Mouse (Mus musculus) 3T3-L1 (cell line): ENCODE measurements around the gene Btbd9.

ENCODE experiments used
- DNase-seq: peaks from one replicate; pipeline ENCODE4 v3.0.0-alpha.2; 2015; ENCODE audit warnings: low read depth, low spot score

The Btbd9 gene

DNA sequence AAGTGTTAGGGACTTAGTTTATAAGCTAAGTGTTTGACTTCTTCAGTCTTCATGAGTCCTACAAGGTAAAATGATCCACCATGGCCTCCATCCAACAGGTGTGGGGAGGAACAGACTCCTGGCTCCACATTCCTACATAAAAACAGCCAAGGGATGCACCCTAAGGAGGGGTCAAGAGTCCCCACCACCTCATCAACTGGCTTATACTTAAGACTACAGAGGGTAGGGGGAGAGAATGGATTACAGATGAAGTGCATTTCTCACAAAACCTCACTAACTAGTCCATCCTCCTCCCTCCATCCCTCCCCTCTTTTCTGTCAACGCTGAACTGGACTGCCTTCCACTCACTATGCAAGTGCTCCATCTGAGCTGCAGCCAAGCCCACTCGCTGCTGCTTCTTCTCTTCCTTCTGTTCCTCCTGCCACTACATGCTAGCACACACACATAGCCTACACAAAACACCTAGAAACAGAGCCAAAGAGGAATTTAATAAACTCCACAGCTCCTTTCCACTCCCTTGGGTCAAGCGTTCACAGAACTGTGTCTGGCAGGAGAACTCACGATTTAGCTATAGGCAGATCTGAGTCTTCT is 292.7 kb downstream of the Btbd9 start:
- no peak for DNase-seq

DNA sequence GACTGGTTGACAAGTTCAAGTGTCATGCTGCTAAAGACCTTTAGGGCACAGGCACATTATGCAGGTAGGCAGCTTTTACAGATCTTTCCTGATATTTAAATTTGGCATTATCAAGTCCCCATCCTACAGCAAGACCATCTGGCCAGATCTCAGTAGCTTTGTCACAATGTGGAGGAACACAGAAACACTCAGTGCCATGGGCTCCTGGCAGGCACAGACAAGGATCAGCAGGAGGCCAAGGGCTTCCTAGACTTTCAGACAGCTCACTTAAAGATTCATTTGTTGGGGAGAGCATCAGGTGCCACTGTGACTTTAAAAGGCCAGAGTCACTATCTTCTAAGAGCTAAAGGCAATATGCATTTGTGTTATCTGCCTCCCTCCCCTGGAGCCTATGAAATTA is 293.3 kb downstream of the Btbd9 start:
- no peak for DNase-seq

DNA sequence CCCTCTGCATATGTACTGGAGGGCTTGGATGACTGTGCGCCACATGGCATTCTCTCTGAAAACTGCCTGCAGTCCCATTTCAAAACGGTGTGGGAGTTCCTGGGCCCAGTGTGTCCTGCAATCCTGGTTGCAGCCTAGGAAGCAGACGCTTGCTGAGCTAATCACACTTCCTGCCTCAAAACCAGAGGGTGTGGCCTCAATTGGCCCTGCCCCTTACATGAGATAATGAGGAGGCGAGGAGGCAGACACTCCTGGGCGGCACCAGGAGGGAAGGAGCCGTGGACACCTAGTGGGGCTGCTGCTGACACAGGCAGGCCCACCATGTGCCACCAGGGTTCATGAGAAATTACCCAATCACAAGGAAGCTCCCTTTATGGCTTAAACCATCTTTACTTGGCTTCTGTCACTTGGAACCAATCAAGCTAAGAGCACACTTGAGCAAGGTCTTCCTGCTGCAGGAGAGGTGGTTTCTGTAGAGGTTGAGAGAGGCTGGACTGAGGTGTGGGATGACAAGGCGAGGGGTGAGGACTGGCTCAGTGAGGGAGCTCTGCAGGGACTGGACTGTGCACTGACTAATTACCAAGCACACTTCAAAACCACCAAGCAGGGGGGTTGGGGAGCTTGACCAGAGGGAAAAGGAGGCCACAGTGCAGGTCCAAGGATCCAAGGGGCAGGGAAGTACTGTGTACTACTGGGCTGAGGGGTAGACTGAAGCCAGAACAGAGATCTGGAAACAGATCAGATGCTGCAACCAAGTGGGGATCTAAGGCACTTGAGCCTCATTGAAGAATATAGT is 295.8 kb downstream of the Btbd9 start:
- peak; percentile 15 for DNase-seq

DNA sequence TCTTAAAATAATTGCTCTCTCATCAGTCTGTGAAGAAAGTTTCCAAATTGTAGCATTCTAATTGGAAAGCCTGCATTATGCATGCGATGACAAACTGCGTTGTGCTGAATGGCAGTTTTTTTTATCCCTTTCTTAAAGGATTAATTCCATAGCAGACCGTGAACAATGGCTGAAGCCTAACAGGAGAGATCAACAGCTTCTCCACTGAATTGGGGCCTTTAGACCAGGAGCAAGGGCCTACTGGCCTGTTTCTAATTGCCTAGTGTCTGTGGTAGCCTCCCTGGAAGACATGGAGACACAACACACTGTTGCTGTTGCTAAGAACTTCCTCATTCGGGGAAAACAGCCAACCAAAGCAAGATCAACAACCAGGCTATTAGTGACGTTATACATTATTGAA is 296.6 kb downstream of the Btbd9 start:
- no peak for DNase-seq

DNA sequence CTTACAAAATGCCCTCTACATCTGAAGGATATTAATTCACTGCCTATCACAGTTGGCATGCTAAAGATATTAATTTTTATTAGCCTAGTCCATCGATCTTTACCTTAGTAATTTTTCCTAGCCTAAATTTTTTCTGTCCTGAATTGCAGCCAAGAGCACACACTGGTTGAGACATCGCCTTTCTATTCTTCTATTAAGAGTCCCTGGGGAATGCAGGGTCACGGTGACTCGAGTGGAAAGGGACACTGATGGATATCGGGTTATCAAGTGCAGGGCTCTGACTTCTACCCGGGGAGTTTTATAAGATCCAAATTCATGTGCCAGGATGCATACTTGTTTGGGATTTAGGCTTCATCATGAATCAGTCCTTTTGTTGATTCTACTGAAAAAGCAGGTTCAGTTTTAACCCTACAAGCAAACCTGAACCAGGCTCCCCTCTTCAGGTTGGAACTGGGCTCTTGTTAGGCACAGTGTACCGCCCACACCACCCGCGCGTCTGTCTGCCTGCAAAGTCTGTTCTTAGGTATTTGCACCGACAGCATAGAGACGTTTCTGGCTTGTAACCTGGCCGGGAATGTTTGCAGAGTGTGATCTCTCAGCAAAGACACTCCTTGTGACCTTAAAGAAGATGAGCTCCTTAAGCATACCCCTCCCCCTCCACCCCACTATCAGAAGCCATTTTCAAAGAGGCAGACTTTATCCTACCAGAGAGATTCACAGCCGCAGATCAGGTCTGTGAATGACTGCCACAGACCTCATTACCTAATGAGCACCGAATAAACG is 297.5 kb downstream of the Btbd9 start:
- no peak for DNase-seq

DNA sequence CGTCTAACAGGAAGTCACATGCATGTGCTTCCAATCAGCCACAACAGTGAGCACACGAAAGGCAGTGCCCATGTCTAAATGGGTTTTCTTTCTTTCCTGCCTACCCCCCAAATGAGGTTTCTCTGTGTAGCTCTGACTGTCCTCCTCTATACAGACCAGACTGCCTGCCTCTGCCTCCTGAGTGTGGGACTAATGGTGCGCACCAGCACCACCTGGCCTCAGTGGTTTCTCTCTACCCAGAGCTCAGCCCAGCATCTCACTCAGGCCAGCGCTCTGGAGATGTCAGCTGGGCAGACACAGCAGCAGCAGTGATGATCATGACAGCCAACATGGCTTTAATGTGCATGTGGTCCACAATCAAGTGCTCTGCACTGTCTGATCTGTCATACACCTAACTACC is 299.8 kb downstream of the Btbd9 start:
- DNase-seq = no peak

DNA sequence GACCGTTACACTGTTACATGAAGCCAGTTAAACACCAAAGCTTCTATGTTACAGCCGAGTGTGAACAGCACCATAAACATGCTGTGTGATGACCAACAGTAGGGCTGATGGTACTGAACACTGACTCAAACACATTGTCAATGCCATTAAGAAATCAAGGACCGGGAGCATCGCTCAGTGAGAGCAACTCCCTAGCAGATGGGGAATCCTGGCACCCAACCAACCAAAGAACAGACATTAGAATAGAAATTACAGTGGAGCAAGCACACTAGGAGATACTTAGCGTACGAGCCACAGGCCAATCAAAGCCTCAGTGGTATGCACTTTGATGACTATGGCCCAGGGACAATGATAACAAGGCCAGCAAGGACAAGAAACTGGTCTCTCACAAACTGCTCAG is 303.5 kb downstream of the Btbd9 start:
- no peak for DNase-seq

DNA sequence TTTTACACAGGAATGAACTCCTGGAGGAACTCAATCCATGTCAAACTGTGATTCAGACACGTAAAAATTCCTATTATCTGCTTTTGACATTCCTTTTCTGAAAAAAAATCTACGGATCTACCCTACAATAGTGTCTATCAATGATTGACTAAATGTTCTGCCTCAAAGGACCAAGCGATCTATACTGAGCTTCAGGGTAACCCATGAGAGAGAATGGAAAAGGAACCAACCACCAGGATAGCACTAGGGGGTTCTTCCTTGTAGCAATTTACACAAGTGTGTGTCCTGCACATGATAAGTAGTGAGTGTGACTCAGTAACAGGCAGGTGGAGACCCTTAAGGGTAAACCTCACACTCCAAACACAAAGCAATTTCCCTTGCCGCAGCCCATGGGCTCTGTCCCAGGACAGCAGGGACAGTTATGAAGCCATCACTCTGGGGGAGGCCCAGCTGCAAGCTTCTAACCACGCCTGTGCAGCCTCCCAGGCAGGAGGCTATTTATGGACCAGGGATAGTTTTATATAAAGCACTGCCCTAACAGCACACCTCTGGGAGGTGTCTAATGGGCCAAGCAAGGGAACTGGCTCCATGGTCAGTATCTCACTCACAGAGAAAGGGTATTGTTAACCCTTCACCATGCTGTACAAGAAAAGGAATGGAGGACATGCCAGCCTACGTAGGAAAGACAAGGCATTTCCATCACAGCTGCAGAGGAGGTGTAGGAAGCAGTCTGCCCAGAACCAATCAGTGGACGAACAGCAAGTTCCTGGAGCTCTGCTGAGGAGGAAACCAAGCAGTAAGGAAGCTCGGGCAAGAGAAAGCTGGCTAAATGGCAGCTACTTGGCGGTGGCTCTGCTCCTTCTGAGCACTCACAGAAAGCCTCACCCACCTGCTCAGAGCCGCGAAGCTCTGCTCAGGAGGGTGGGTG is 306.9 kb downstream of the Btbd9 start:
- no peak for DNase-seq

DNA sequence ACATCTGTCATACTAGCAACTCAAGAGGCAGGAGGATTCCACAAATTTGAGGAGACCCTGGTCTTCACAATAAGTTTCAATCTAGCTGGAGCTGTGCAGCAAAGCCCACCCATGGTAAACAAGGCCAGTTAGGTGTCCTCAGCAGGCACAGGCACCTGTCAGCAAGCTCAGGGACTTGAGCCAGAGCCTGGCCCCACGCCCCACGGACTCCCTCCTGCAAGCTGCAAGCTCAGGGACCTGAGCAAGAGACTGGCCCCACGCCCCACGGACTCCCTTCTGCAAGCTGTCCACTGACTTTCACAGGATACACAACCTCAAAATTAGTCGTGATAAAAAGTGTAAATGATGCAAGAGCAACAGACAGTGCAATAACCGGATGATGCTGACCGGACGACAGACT is 307.8 kb downstream of the Btbd9 start:
- DNase-seq = no peak

DNA sequence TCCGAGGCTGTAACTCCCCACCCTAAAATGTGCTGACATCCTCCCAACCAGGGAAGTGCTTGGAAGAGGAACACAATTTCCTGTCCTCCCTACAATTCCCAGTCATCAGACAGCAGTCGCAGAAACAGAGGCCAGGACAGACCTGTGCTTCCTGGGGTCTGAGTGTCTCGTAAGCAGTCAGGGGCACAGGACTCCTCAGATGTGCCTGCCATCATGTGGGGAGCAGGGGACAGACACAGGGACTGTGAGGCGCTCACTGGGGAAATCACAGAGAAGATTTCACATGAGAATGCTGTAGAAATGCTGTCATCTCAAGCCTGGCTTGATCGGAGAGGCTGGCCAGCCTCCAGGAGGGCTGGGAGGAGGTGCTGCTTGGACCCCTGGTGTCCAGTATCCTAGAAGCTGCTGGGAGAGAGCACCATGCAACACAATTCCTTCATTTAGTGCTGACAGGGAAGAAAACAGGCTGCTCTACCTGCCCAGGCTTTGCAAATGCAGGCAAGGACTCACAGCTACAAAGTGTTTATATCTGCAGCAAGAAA is 308.8 kb downstream of the Btbd9 start:
- no peak for DNase-seq

DNA sequence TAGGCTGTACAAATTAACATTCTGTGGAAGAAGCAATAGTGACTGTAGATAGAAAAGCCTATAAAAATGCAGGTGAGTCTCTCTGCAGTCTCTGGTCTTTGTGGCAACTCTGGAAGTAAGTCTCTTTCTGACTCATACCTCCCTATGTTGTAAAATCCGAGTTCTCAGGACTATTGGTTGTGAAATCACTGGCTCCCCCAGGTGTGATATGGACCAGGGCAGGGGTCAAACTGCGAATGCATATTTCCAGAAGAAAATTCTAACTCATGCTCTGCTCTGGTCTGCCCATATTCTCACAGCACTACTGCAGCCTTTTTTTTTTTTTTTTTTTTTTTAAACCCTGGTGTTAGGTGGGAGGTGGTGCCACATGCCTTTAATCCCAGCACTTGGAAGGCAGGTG is 312.8 kb downstream of the Btbd9 start:
- DNase-seq = no peak

DNA sequence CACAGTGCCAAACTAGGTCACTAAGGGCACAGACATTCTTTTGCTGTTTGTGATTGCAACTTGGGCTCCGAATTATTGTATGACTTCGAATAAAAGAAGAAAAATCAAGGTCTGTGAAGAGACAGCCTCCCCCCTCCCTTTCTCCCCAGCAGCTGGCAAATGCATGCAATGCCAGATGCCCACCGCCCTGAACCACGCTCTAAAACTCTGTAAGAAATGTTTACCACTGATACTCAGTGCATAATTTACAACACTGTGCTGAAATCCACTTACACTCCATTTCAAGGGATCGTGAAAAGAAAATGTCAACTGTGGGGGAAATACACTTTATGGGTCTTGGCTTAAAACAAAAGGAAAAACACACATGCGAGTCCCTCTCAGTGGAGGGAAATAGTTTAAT is 313.3 kb downstream of the Btbd9 start:
- DNase-seq = no peak

DNA sequence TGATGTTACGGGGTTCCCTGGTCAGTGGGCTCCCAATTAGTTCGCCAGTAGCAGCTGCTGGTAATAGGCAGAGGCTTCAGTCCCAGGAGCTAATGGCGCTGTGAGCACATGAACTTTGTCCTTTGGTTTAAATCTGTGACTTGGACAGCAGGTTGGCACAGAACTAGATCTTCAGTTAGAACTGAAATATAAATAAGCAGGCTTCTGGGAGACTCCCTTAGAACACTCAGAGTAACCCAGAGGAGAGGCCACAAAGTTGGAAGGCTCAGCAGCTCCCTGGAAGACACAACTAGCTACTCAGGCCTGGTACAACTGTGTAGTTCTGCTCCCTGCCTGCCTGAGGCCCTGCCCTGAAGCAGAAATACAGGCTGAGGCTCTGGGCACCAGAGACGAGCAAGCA is 313.8 kb downstream of the Btbd9 start:
- no peak for DNase-seq

DNA sequence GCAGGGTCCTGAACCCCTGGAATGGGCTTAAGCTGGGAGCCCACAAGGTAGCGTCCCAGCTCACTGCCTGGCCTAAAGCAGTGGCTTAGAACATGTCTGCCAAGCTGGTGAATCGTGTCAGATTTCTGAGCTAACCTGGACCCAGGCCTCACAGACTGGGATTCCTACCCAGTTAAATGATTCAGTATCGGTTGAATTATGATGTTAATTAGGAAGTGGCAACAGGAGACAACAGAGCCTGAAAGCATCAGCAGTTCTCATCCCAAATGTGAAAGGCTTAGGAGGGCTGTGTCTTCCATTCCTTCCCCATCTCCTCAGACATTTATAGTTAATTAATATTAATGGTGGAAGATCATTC is 314.3 kb downstream of the Btbd9 start:
- DNase-seq = no peak

DNA sequence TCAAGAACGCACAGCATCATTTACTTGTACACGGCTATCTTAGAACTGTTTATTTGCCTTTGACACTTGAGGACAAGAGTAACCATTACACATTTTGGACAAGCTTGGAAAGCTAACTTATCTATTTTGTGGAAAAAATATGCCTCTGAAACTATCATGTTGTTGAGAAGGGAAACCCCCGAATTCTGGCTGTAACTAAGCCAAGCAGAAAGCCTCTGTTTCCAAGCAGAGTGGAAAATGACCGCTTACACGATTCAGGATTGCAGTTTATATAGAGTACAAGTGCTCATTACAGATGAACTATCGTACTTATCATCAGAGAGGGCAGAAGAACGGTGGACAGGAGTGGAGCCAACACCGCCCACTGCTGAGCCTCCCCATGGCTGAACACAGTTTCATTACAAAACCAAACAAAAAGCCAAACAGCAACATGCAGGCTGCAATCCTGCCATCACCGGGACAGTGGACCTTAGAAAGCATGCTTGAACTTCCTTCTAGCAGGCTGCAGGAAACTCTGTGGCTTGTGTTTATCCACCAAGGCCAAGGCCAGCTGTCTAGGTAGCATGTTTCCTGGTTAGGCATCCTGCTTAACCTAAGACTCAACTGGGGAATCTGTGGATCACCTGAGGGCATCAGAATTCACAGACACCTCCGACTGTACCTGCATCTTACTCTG is 314.8 kb downstream of the Btbd9 start:
- no peak for DNase-seq

DNA sequence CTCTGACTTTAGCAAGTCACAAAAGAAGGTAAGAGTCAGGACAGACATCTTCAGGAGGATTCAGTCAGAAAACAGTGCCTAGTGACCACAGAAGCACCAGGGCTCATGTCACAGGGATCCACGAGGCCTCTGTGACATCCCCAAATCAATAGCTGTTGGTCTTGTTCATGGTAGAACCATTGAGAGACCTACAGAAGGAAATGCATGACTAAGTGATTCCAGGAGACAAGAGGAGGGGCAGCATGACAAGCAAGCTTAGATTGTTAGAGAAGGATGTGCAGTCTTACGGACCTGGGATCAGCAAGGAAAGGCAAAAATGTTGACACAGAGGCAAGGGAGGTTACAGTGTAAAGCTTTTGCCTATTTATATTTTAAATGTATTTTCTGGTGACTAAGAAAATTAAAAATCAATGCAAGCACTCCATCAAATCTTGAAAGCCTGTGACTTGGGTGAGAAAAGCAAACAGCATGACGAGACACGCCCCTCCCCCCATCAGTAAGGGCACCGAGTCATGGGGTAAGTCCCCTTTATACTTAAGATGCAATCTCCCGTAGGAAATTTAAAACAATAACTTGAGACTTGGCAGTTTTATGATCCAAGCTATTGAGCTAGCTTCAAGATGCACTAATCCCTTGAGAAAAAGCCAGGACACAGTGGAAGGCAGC is 315.5 kb downstream of the Btbd9 start:
- no peak for DNase-seq

DNA sequence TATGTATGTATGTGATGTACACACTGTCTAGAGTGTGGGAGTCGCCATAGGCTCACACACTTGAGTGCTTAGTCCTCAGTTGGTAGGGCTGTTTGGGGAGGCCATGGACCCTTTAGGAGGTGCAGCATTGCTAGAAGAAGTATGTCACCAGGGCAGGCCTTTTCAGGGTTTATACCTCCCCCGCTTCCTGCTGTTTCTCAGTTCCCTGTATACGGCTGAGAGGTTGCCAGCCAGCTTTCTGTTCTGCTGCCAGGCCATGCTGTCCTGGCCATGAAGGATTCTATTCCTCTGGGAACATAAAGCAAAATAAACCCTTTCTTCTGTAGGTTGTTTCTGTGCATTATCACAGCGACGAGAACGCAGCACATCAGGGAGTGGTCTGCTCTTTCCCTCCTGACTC is 316.4 kb downstream of the Btbd9 start:
- no peak for DNase-seq

DNA sequence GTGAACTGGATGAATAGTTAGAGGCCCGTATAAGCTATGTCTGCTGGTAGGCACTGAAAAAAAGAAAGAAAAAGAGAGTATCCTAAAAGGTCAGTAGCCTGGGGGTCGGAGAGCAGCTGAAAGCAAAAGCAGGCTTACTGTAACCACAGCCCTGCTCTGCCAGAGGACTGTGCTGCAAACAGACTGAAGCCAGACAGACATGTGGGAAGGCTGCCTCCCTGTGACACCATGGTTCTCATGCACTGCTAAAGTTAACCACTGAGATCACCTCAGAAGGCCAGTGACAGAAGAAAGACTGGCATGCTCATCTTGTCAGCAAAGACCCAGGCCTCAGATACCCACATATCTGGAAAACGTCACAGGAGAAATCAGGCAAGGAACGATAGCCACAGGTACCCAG is 317.8 kb downstream of the Btbd9 start:
- DNase-seq = no peak

DNA sequence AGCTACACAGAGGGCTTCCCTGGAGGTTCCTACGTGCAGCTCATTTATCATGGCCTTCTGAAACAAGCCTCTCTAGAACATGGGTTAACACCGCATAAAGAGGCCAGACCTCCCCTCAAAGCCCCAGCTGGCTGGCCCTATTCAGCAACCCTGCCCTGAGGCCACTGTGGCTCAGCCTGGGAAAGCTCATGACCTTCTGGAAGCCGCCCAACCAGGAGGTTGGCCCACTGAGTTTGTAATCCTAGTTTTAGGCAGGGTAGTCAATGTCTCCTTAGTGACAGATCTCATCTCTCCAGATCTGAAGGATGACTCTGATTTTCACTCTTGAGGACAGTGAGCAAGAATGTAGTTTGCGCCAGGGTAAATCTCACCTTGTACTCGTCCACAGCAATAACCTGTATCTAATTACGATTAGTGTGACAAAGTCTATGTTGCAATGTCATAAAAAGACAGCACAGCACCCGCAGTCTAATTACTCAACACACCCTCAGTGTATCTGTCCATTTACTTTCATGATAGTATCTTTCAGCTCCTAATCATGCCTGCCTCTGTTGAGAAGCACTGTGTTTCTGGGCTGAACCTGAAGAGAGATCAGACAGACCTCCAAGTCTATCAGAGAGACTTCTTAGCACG is 320.2 kb downstream of the Btbd9 start:
- no peak for DNase-seq

DNA sequence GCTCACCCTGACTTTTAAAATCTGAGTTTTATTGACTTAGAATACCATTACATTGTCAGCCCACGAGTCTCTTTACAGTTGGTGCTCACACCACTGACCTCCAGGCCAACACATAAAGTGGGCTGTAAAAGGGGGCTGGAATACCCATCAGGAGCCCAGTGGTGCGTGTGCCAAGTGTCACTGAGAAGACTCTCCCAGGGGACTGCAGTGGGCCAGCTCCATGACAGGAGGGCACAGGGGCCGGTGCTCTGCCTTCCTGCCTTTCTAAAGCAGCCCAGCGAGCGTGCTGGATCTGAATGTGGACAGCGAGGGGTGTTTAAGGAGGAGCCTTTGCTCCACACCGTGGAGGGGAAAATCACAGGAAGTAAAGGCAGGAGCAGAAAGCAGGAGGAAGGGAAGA is 322.4 kb downstream of the Btbd9 start:
- DNase-seq = no peak
